Mouse (Mus musculus): ENCODE measurements around the gene Ackr4.

- no peak for TF ChIP-seq CTCF (conservative IDR thresholded peaks at IDR 0.05; ENCODE audit: insufficient read depth, insufficient read length, low read depth, low read length)
- no peak for TF ChIP-seq POLR2A (IDR thresholded peaks at IDR 0.05; ENCODE audit: low read depth, low read length)
Measured at GRCm38 (mm10) chr9:104130141-104130755, 3.5 kb upstream of the Ackr4 start.
